Mouse (Mus musculus) layer of hippocampus, postnatal 10 days (tissue): Measurements from ENCODE around the gene Prickle2. TPM values are rescaled to one million over a fixed set of nuclear protein-coding genes. Genes with fewer than 3 reads are reported as not detected.

Source experiments
- DNase-seq, 2 experiments: peaks; one replicate each; pipeline ENCODE4 v3.0.0; 2021; ENCODE audit warnings: low spot score in 2 of 2
- total RNA-seq, 2 experiments: library from RNA; stranded (reverse); gene quantifications; 2 replicates each; pipeline ENCODE4 v1.2.3; 2021

Gene Prickle2
- total RNA-seq, 2 experiments from 2014 or later = 118 to 121 TPM

DNA sequence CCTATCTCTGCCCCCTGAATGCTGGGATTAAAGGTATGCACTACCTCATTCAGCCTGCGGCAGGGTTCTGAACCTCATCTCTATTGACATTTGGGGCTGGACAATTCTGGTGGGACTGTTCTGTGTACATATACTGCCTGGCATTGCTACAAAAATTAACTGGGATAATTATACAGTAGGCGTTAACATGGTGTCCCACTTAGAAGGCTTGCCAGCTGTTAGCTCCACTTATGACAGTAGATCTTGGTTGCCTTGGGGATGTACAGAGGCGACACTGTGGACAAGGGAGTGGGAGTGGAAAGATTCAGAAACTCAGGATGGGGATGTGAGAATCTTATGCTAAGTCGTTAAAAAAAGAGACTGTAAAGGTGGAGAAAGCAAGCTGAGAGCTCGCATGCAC, 311.3 kb downstream of the Prickle2 start:
- DNase-seq = no peak

DNA sequence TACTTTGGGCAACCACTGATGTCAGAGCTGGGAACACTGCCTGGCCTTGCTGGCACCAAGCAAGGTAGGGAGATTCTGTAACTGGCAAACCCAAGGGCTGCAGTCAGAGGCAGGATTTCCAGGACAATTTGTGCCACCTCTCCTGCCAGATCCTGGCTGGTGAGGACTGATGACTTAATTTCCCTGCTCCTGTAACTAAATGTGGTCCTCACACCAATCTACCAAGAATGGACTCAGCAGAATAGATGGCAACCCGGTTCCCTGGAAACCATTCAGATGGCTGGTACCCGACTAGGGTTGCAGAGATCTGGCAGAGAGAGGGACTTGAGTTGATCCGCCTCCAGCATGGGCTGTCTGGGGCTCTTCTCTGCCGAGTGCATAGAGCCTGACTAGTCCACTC, 315.6 kb downstream of the Prickle2 start:
- peak; percentile 64 to 68 for DNase-seq

DNA sequence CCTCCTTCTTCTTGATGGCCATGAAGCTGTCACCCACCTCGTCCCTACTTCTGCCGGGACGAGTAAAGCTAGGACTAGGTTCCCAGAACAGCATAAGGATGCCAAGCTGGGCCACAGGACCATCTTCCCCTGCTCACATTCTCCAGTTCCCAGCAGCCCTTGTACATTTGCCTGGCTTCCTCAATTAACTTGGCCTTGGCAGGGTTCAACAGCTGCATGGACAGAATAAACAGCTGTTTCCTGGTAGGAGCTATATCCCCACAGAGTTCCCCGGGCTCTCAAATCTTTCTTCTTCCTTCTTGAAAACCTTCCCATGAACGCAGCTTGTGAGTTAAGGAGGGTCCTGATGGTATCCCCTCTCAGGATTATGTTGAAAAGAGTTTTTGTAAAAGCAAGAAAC, 317.3 kb downstream of the Prickle2 start:
- no peak for DNase-seq

DNA sequence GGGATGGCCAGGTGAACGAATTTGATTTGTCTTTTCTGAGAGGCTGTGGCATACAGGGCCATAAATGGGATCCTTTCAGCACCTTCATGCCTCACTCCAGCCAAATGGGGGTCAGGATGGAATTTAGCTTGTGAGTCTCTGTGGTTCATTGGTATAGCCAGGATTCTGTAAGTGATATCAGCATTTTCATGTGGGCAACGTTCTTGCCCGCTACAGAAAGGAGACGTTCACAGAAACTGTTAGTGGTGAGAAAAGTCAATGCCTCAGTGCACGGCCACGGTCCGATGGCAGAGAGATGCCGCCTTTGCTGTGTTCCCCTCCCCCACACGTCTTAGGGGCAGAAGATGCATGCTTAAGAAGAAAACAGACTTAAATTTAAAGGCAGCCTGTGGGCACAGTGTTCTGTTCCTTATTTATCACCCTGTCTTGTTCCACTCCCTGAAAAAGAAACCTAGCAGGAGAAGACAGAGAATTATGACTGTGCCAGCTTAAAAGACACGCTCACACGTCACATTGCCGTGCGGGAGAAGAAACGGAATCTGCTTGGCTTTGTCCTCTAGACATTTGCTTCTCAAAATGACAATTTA, 322.7 kb downstream of the Prickle2 start:
- DNase-seq = no peak

DNA sequence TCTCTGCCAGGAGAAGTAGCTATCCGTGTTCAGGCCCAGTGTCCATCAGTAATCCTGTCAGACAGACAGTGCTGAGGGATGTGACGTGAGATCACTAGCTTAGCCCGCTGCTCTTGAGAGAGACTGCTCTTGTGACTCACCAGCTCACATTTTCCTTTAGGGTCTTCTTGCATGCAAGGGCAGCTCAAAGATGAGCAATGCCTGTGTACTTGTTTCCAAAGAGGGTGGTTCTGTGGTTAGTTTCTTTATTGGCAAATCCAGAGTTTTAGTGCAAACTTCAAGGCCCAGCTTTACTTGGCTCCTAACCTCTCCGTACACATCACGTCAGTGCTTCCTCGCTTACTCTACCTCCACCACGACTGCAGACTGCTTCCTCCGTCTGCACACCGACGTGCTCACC, 324.9 kb downstream of the Prickle2 start:
- DNase-seq = no peak

DNA sequence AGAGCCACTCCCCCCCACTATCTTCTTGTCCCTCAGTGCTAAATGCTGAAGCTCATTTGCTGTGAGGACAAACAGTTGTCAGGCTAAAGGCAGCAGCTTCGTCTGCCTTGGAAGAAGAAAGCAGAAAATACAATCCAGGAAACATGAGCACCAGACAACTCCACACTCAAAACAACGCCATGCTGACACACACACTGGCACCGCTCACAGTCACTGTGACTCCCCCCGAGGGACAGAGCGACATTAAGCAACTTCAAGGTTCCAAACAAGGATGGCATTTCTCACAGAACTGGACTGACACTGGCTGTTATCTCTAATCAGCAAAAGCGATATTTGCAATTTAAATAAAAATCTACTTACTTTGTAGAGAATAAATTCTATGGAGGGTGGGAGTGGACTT, 331.1 kb downstream of the Prickle2 start:
- DNase-seq = no peak

DNA sequence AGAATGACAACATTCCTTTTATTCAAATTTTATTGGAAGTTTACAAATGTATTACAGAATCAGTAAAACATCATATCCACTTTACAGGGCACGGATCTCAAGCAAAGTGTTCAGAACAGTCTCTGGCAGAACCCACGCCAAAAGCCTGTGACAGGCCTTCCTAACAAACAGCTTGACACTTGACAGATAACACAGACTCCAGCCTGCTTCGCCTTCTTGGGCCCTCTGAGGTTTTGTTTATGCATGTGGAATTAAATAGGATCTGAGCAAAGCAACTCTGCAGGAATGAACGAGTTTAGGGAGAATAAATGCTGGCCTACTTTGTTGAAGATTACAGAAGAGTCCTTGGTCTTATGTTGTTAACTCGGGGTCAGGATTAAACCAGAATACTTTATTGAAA, 335.1 kb downstream of the Prickle2 start:
- DNase-seq = no peak

DNA sequence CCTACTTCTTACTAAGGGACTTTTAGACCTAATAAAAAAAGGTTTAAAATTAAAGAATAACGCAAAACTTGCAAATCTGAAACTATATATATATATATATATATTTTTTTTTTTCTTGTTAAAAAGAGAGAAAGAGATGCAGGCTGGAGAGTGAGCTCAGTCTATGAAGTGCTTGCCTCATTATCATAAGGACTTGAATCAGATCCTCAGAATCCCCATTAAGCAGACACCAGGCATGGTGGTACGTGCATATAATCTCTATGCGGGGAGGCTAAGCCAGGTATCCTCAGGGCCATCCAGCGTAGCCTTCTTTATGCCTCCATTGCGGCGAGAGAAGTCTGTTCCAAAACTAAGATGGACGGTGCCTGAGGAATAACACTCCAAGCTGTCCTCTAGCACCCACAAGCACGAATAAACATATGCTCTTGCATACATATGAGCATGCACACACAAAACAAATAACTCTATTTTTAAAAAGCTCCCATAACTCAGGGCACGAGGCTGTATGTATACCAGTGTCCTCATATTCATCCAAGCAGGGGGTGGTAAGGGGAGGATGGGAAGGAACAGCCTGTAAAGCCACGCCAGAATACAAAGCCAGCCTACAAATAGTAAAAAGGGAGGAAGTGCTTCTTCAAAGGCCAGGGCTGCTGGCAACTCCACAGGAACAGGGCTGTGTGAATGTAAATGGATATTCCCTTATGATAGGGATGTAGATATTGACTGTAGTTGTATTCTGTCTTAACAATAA, 358.5 kb downstream of the Prickle2 start:
- DNase-seq = no peak

DNA sequence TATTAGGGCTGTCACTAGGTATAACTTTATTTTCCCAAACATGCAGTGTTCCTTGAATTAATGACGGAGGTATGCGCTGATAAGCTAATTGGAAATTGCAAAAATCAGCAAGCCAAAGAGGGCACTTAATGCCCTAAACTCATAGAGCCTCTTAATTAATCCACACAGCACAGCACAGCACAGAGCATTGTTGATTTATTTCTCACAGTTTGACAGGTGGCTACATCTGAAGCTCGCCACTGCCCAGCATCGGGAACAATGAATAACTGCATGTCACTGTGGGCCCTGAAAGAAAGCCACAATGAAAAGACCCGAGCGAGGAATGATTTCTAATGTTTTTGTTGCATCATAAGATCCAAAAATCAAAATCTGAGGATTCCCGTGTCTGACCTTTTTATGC, 359.2 kb downstream of the Prickle2 start:
- no peak for DNase-seq

DNA sequence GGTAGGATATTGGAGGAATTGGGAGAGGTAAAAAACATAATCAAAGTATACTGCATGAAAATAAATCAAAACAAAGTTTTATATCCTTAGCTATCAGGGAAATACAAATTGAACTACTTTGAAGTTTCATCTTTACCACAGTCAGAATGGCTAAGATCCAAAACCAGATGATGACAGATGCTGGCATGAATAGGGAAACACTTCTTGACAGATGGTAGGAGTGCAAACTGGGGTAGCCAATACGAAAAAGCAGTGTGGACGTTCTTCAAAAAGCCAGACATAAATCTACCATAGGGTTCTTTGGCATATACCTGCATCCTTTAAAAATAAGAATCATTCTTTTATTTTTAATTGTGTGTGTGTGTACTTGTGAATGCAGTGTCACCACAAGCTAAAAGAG, 360.8 kb downstream of the Prickle2 start:
- DNase-seq = no peak

DNA sequence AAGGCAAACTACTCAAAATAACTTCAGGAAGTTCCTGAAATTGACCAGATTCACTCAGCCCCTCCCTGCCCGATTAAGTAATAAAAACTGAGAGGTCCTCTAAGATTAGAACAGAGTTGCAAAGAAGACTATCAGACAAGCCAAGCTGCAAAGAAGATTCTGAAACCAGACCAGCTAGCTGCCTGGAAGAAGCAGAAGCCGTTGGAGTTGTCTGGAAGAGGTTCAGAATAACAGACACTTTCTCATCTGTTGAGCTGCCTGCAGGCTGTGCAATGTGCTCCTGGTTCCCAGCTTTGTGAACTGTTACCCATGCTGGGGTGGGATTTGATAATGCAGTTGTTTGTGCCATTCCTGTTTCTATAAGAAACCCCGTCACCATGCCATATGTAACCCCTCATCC, 361.4 kb downstream of the Prickle2 start:
- no peak for DNase-seq

Other genes with a start within 250 kb of the Prickle2 start
- gene A730049H05Rik, start 110.3 kb upstream of the Prickle2 start, total RNA-seq = under 1 TPM; 0.16 to 0.20 TPM
- not detected for gene Gm15737, start 163.2 kb upstream of the Prickle2 start, total RNA-seq
- 10 to 100 TPM; 14.0 to 14.9 TPM for gene Adamts9, start 237.3 kb upstream of the Prickle2 start, total RNA-seq